Mouse (Mus musculus) kidney, adult 2 months (tissue): ENCODE measurements around the gene Fam227a.

Experiments used
- CTCF ChIP-seq: fragments of 200-500 bp; conservative IDR thresholded peaks from 2 replicates; pipeline ENCODE4 v1.5.1; 2011; ENCODE audit warnings: low read depth, mild to moderate bottlenecking, control low read depth, low read length, moderate library complexity, mixed read lengths; ENCODE audit not compliant: insufficient read depth, insufficient read length
- POLR2A ChIP-seq: fragments of 200-500 bp; IDR thresholded peaks from one replicate; pipeline ENCODE4 v1.6.1; 2011; ENCODE audit warnings: low read depth, low read length, control low read depth

DNA sequence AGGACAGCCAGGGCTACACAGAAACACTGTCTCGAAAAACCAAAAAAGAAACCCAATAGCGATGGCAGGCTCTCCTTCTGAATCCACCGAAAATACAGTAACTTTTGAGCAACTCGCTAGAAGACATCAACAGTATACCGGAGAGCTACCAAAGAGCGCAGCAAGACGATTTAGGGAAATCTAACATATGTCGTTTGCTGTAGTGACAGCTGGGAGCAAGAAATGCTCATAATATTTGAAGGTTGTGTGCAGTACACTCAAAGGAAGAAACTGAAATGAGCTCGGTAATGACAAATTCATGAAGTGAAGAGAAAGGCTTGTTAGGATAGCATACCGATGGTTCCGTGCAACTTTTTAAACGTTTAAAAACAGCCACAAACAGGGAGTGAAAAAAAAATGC is 52.6 kb downstream of the Fam227a start:
- TF ChIP-seq POLR2A (no peak), CTCF (no peak)
